Mouse (Mus musculus) embryonic facial prominence, embryonic 13.5 days (tissue): ENCODE data around the gene Tia1. TPM values are rescaled to one million over a fixed set of nuclear protein-coding genes. Genes with fewer than 3 reads are reported as not detected.

ENCODE experiments used
- ATAC-seq: fragments of 200-750 bp; cut with Nextera tagmentation; 2 replicates; pipeline ENCODE4 v1.8.0; 2017; ENCODE audit warnings: low read depth; ENCODE audit not compliant: insufficient number of reproducible peaks, insufficient read depth, low FRiP score, low TSS enrichment
- H3K27ac ChIP-seq: fragments of 300-500 bp; sonication (generic); 2 replicates; pipeline ENCODE4 v1.5.1; 2015; ENCODE audit warnings: moderate library complexity, mild to moderate bottlenecking, inconsistent platforms
- H3K27me3 ChIP-seq: fragments of 300-500 bp; sonication (generic); 2 replicates; pipeline ENCODE4 v1.6.1; 2015; ENCODE audit warnings: mild to moderate bottlenecking, inconsistent platforms
- H3K36me3 ChIP-seq: fragments of 300-500 bp; sonication (generic); 2 replicates; pipeline ENCODE4 v1.6.1; 2015; ENCODE audit warnings: mild to moderate bottlenecking, inconsistent platforms
- H3K4me1 ChIP-seq: fragments of 300-500 bp; sonication (generic); 2 replicates; pipeline ENCODE4 v1.6.1; 2015; ENCODE audit warnings: inconsistent platforms
- H3K4me2 ChIP-seq: fragments of 300-500 bp; sonication (generic); 2 replicates; pipeline ENCODE4 v1.6.1; 2015; ENCODE audit warnings: moderate library complexity, mild to moderate bottlenecking, inconsistent platforms
- H3K4me3 ChIP-seq: fragments of 300-500 bp; sonication (generic); 2 replicates; pipeline ENCODE4 v1.5.1; 2015; ENCODE audit warnings: mild to moderate bottlenecking, inconsistent platforms
- H3K9ac ChIP-seq: fragments of 300-500 bp; sonication (generic); 2 replicates; pipeline ENCODE4 v1.6.1; 2015; ENCODE audit warnings: mild to moderate bottlenecking, inconsistent platforms
- H3K9me3 ChIP-seq: fragments of 300-500 bp; sonication (generic); 2 replicates; pipeline ENCODE4 v1.6.1; 2016; ENCODE audit warnings: inconsistent platforms
- WGBS: fragments of 180-500 bp; shearing (Covaris S2); methylation state at CpG from one replicate; pipeline ENCODE4 v1.1.7; 2015; ENCODE audit warnings: mixed read lengths; 5-methylcytosine and 5-hydroxymethylcytosine counted together
- polyA plus RNA-seq: library from polyadenylated mRNA; unstranded; fragments of >200 nt; fragmentation: Nextera tagmentation; extraction: Ambion mirVana; gene quantifications from 2 replicates; pipeline ENCODE4 v1.2.1, GENCODE M21; 2015

The Tia1 gene
- 279 and 301 TPM in 2 replicates for polyA plus RNA-seq

- Histone ChIP-seq H3K4me1 (peaks cover 18% of the 10 kb centered on the region; the same call in 1 of the 2 replicates), H3K9me3 (no peaks in the 10 kb centered on the region), H3K4me3 (peak within 1 kb of the TSS; percentile 91), H3K9ac (peak within 1 kb of the TSS; percentile 99), H3K27me3 (no peaks in the 10 kb centered on the region), H3K27ac (peak within 1 kb of the TSS; percentile 100), H3K4me2 (peak within 1 kb of the TSS; percentile 65), H3K36me3 (peaks cover 6% of the 10 kb centered on the region; the same call in 1 of the 2 replicates)
- peak; percentile 95 for ATAC-seq
- WGBS: under 1% methylated on average over 61 of the region's 62 CpGs
Measured at GRCm38 (mm10) chr6:86404100-86404861, at the start of gene Tia1. Gene Tia1 (plus strand): TSS chr6:86404219.

- no peak overlapping the region for H3K4me2 ChIP-seq
- WGBS: 52% methylated on average over 3 of the region's 3 CpGs
- no peak overlapping the region for H3K9ac ChIP-seq
- no peaks in the 10 kb centered on the region for H3K27me3 ChIP-seq
- no peak for ATAC-seq
- no peak overlapping the region for H3K27ac ChIP-seq
- no peak overlapping the region for H3K4me3 ChIP-seq
- H3K4me1 ChIP-seq: no peaks in the 10 kb centered on the region
- no peaks in the 10 kb centered on the region for H3K36me3 ChIP-seq
- no peaks in the 10 kb centered on the region for H3K9me3 ChIP-seq
Measured at GRCm38 (mm10) chr6:86354948-86355347, 49.1 kb upstream of the Tia1 start.

GRCm38 (mm10) chr6:86356956-86357355, 47.1 kb upstream of the Tia1 start:
- no peak overlapping the region for H3K9ac ChIP-seq
- no peak for ATAC-seq
- no peak overlapping the region for H3K4me2 ChIP-seq
- H3K27ac ChIP-seq: no peak overlapping the region
- no peaks in the 10 kb centered on the region for H3K4me1 ChIP-seq
- no peak overlapping the region for H3K4me3 ChIP-seq
- H3K9me3 ChIP-seq: no peaks in the 10 kb centered on the region
- no peaks in the 10 kb centered on the region for H3K36me3 ChIP-seq
- 78% methylated on average over 9 of the region's 9 CpGs for WGBS
- H3K27me3 ChIP-seq: no peaks in the 10 kb centered on the region

GRCm38 (mm10) chr6:86360691-86361090, 43.3 kb upstream of the Tia1 start:
- no peaks in the 10 kb centered on the region for H3K4me1 ChIP-seq
- no peak for ATAC-seq

GRCm38 (mm10) chr6:86361373-86361772, 42.6 kb upstream of the Tia1 start:
- no peaks in the 10 kb centered on the region for H3K27me3 ChIP-seq
- no peaks in the 10 kb centered on the region for H3K36me3 ChIP-seq
- no peaks in the 10 kb centered on the region for H3K9me3 ChIP-seq
- ATAC-seq: no peak
- peaks cover 4% of the 10 kb centered on the region for H3K4me1 ChIP-seq
- no peak overlapping the region for H3K27ac ChIP-seq
- no peak overlapping the region for H3K4me2 ChIP-seq
- no peak overlapping the region for H3K9ac ChIP-seq
- WGBS: 88% methylated on average over 7 of the region's 7 CpGs
- no peak overlapping the region for H3K4me3 ChIP-seq

More at GRCm38 (mm10) chr6:86360691-86361090, 43.3 kb upstream of the Tia1 start:
- Histone ChIP-seq H3K36me3 (no peaks in the 10 kb centered on the region), H3K27ac (no peak overlapping the region), H3K4me2 (no peak overlapping the region), H3K27me3 (no peaks in the 10 kb centered on the region), H3K9ac (no peak overlapping the region), H3K9me3 (no peaks in the 10 kb centered on the region), H3K4me3 (no peak overlapping the region)
- WGBS: 69% methylated on average over 7 of the region's 7 CpGs

- H3K4me2 ChIP-seq: peak overlapping the region; percentile 93
- peaks cover 9% of the 10 kb centered on the region for H3K4me1 ChIP-seq
- H3K27me3 ChIP-seq: no peaks in the 10 kb centered on the region
- H3K9ac ChIP-seq: peak overlapping the region; percentile 85
- peaks cover 16% of the 10 kb centered on the region for H3K36me3 ChIP-seq
- 4% methylated on average over 17 of the region's 17 CpGs for WGBS
- ATAC-seq: peak; percentile 34; the same call in 1 of the 2 replicates
- no peaks in the 10 kb centered on the region for H3K9me3 ChIP-seq
- peak overlapping the region; percentile 33; the same call in 1 of the 2 replicates for H3K27ac ChIP-seq
- peak overlapping the region; percentile 69 for H3K4me3 ChIP-seq
Measured at GRCm38 (mm10) chr6:86364442-86365141, 39.4 kb upstream of the Tia1 start.

- Histone ChIP-seq H3K27ac (peak within 1 kb of the TSS; percentile 65), H3K9me3 (no peaks in the 10 kb centered on the region), H3K27me3 (no peaks in the 10 kb centered on the region), H3K36me3 (peaks cover 17% of the 10 kb centered on the region), H3K4me1 (peaks cover 12% of the 10 kb centered on the region), H3K4me3 (peak within 1 kb of the TSS; percentile 69), H3K9ac (peak within 1 kb of the TSS; percentile 85), H3K4me2 (peak within 1 kb of the TSS; percentile 93)
- peak; percentile 92 for ATAC-seq
- under 1% methylated on average over 76 of the region's 76 CpGs for WGBS
Measured at GRCm38 (mm10) chr6:86365371-86366124, 38.5 kb upstream of the Tia1 start, which contains the start of gene Fam136a. Gene Fam136a (plus strand): TSS chr6:86365646.

- no peaks in the 10 kb centered on the region for H3K27me3 ChIP-seq
- H3K36me3 ChIP-seq: peaks cover 17% of the 10 kb centered on the region
- ATAC-seq: no peak; the same call in 1 of the 2 replicates
- H3K4me3 ChIP-seq: peak overlapping the region; percentile 69
- 46% methylated on average over 25 of the region's 25 CpGs for WGBS
- peak overlapping the region; percentile 85 for H3K9ac ChIP-seq
- peak overlapping the region; percentile 65 for H3K27ac ChIP-seq
- H3K4me1 ChIP-seq: peaks cover 16% of the 10 kb centered on the region
- H3K9me3 ChIP-seq: no peaks in the 10 kb centered on the region
- H3K4me2 ChIP-seq: peak overlapping the region; percentile 93
Measured at GRCm38 (mm10) chr6:86366125-86366852, 37.7 kb upstream of the Tia1 start.

GRCm38 (mm10) chr6:86366853-86367249, 37.2 kb upstream of the Tia1 start:
- no peak overlapping the region for H3K27ac ChIP-seq
- H3K4me3 ChIP-seq: peak overlapping the region; percentile 69
- H3K9ac ChIP-seq: peak overlapping the region; percentile 85; the same call in 1 of the 2 replicates
- H3K4me1 ChIP-seq: peaks cover 16% of the 10 kb centered on the region
- H3K36me3 ChIP-seq: peaks cover 17% of the 10 kb centered on the region
- no peaks in the 10 kb centered on the region for H3K27me3 ChIP-seq
- no peaks in the 10 kb centered on the region for H3K9me3 ChIP-seq
- H3K4me2 ChIP-seq: peak overlapping the region; percentile 93
- WGBS: 80% methylated on average over 2 of the region's 2 CpGs
- no peak for ATAC-seq

- no peak for ATAC-seq
- Histone ChIP-seq H3K4me1 (peaks cover 29% of the 10 kb centered on the region), H3K4me3 (no peak overlapping the region), H3K4me2 (no peak overlapping the region), H3K36me3 (peaks cover 19% of the 10 kb centered on the region), H3K9me3 (no peaks in the 10 kb centered on the region), H3K27me3 (no peaks in the 10 kb centered on the region), H3K9ac (no peak overlapping the region), H3K27ac (no peak overlapping the region)
- 93% methylated on average over 5 of the region's 5 CpGs for WGBS
Measured at GRCm38 (mm10) chr6:86368479-86368878, 35.5 kb upstream of the Tia1 start.
